Mouse (Mus musculus) cerebellum, adult 2 months (tissue): ENCODE measurements at regions not wholly inside any gene's neighbourhood (a gene's known extent, or its start where the extent isn't known, plus 50 kb on each side); places are given as distances from the start of the nearest gene placed in this dataset.

Experiments used
- CTCF ChIP-seq: fragments of 200-500 bp; IDR thresholded peaks from 2 replicates; pipeline ENCODE4 v1.5.1; 2011; ENCODE audit warnings: low read depth, mild to moderate bottlenecking, control low read depth, low read length, moderate library complexity, borderline replicate concordance; ENCODE audit not compliant: insufficient read depth
- POLR2A ChIP-seq: fragments of 200-500 bp; IDR thresholded peaks from 2 replicates; pipeline ENCODE4 v1.6.1; 2011; ENCODE audit warnings: low read length, control low read depth, borderline replicate concordance; ENCODE audit not compliant: insufficient read depth

- TF ChIP-seq CTCF (no peak), POLR2A (no peak)
Observed at GRCm38 (mm10) chr1:42532908-42533307, 162.7 kb upstream of the Pou3f3 start.
